Mouse (Mus musculus) T-helper 2 cell (primary cell): ENCODE results near the gene Lats1.
"Not testable (repeated sequence)": the region's sequence is repeated elsewhere in the genome, so short reads cannot be mapped to it uniquely, and the experiment has no call there.

Source experiments
- in situ Hi-C: fragments of 300-600 bp; cut with MboI, MseI; formaldehyde crosslinking; loops from one replicate; pipeline ENCODE4 v1.15.1; 2025; ENCODE audit warnings: high pct_unique_total_duplicates

The Lats1 gene

GRCm38 (mm10) chr10:7726501-7726812, 45.4 kb downstream of the Lats1 start:
- in situ Hi-C loops = no loop called here

- in situ Hi-C loops = no loop called here
Measured at GRCm38 (mm10) chr10:7727011-7727410, 46.0 kb downstream of the Lats1 start.

GRCm38 (mm10) chr10:7731582-7731981, 50.6 kb downstream of the Lats1 start:
- in situ Hi-C loops = no loop called here

GRCm38 (mm10) chr10:7737122-7737521, 56.1 kb downstream of the Lats1 start:
- in situ Hi-C loops = no loop called here

- in situ Hi-C loops = no loop called here
Measured at GRCm38 (mm10) chr10:7737914-7738313, 56.9 kb downstream of the Lats1 start.

- in situ Hi-C loops = not testable (repeated sequence)
Measured at GRCm38 (mm10) chr10:7745528-7745927, 64.5 kb downstream of the Lats1 start.

GRCm38 (mm10) chr10:7748752-7749151, 67.7 kb downstream of the Lats1 start:
- in situ Hi-C loops = no loop called here

- in situ Hi-C loops = no loop called here
Measured at GRCm38 (mm10) chr10:7757544-7757943, 76.5 kb downstream of the Lats1 start.
